Mouse (Mus musculus): ENCODE results near the gene Cacna2d3.

GRCm38 (mm10) chr14:29077418-29077817, 644.2 kb downstream of the Cacna2d3 start:
- no peak for TF ChIP-seq CTCF (conservative IDR thresholded peaks at IDR 0.05; ENCODE audit: insufficient read depth, insufficient read length, low read depth, low read length)
- TF ChIP-seq POLR2A (IDR thresholded peaks at IDR 0.05; ENCODE audit: low read depth, low read length): no peak

All from kidney, adult 2 months (tissue).